Mouse (Mus musculus) left cerebral cortex, adult 2 months (tissue): ENCODE measurements at regions not wholly inside any gene's neighbourhood (a gene's known extent, or its start where the extent isn't known, plus 50 kb on each side); places are given as distances from the start of the nearest gene placed in this dataset.

ENCODE experiments used
- DNase-seq, 2 experiments: peaks; one replicate each; pipeline ENCODE4 v3.0.0; 2021 to 2022; ENCODE audit warnings: low spot score in 2 of 2, mixed read lengths in 1 of 2; ENCODE audit errors: extremely low spot score in 1 of 2
- H3K27ac ChIP-seq: fragments of 200-600 bp; 2 replicates; pipeline ENCODE4 v1.8.1; 2022
- H3K4me3 ChIP-seq: fragments of 200-600 bp; 2 replicates; pipeline ENCODE4 v1.8.1; 2022
- CTCF ChIP-seq: fragments of 200-600 bp; IDR thresholded peaks from 2 replicates; pipeline ENCODE4 v1.8.1; 2022; ENCODE audit warnings: antibody characterized with exemption, mild to moderate bottlenecking, moderate library complexity
- intact Hi-C: fragments of 180-260 bp; cut with DNase I; formaldehyde crosslinking; loops from one replicate; pipeline ENCODE4 v1.15.1; 2025

DNA sequence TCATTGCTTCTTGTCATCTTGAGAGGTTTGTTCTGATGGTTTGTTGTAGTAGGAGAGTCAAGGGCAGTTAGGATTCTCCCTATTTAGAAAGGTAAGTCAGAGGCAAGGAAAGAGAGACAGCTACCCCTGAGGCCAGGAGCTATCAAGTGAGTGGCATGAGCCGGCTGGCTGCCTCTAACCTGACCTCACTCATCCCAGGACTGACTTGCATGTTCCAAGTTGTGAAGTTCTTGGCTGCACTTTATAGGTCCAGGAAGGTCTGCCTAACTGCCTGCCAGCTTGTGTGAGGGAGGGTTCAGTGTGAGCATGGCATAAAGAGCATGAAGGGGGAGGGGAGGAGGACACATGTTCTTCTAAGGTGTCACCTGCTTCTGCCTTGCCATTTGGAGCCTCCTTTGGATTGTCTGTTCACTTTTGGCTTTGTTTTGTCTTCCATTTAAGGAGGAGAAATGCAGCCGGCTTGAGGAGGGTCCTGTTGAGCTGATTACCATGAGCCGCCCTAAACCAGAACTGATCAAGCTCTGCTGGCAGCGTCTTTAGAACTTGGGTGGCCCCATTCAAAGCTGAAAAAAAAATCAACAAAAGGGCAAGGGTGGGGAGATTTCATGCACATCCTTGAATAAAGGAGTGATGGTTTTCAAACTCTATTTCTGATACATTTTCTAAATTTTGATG, 160.8 kb downstream of the En1 start:
- intact Hi-C loops = no loop called here
- TF ChIP-seq CTCF = no peak
- no peak overlapping the region for H3K4me3 ChIP-seq
- DNase-seq = no peak
- no peak overlapping the region for H3K27ac ChIP-seq

DNA sequence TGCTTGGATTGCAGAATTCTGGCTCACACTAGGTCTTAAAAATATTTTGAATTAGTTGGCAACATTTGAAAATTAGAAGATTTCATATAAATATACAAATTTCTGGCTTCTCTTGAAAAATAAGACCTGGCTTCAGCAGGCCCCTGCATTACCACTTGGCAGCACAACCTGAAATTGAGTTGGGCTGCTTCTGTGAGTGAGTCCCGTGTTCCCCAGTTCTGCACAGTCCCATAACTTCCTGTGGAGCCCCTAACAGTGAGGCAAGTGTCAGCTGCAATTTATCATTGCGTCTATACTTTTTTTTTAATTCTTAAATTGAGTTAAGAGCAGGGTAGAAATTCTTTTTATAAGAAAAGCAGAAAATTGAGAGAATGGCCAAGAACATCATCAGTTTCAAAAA, 164.8 kb downstream of the En1 start:
- no peak overlapping the region for H3K27ac ChIP-seq
- H3K4me3 ChIP-seq = no peak overlapping the region
- intact Hi-C loops = no loop called here
- no peak for DNase-seq
- no peak for TF ChIP-seq CTCF

DNA sequence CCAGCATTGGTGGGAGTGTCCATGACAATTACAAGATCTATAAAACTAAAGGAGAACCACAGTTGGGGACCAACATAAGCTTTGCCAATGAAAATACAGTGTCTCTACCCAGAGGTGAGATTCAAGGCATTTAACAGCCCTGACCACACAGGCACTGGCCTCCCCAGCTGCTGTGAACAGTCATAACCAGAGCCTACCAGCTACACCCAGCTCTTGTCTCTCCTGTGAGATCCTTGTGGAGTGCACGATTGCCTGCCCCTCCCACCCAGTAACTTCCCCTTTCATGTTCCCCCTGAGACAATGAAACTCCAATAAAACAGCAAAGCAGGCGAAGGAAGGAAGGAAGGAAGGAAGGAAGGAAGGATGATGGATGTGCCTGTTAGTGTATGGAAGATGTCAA, 169.1 kb downstream of the En1 start:
- Histone ChIP-seq H3K27ac (no peak overlapping the region), H3K4me3 (no peak overlapping the region)
- TF ChIP-seq CTCF = no peak
- intact Hi-C loops = no loop called here
- no peak for DNase-seq

DNA sequence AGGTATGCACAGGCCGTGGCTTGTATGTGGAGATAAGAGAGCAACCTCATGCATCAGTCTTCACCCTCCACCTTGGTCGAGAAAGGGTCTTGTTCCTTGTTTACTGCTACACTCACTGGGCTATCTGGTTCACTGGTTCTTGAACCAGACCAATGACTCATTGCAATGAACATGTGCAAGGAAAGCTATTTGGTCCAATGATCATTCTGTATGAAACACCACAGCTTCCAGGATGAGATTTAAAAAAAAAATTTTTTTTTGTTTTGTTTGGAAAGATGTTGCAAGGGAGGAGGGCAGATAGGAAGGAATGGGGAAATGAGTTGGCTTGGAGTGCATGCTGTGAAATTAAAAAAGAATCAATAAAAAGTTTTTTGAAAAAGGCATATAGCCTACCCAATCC, 174.7 kb downstream of the En1 start:
- H3K4me3 ChIP-seq = no peak overlapping the region
- intact Hi-C loops = no loop called here
- TF ChIP-seq CTCF = no peak
- no peak overlapping the region for H3K27ac ChIP-seq
- no peak for DNase-seq

DNA sequence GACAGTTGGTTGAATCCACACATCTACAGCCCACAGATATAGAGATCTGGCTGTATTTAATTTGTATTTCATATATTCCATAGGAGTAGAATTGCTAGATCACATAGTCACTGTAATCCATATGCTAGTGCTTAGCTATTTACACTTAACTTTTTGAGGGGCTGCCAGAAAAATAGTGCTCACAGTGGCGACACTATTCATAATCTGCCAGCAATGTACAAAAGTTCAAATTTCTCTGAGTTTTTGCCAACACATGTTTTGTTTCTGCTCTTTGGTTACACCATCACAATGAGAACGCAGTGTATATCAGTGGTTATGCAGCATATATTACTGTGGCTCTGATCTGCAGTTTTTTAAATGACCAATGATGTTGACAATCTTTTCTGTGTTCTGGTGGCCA, 175.2 kb downstream of the En1 start:
- Histone ChIP-seq H3K27ac (no peak overlapping the region), H3K4me3 (no peak overlapping the region)
- intact Hi-C loops = no loop called here
- DNase-seq = no peak
- TF ChIP-seq CTCF = no peak

DNA sequence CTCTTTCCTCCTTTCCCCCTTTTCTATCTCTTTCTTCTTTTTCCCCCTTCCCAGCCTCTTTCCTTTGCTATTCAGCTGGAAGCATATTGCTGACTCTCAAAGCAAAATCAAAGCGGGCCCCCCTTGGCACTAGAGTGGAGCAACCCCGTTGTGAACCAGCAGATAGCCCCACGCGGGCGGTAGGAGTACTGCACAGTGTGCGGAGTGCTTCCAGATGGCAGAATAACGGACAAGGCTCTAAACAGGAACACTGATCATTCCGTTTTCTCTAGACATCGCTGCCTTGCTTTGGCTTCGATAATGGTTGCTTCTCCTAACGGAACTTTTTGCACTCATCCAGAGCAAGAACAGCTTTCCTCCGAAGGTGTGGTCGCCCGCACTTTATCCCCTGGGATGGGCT, 193.0 kb downstream of the En1 start:
- H3K4me3 ChIP-seq = no peak overlapping the region
- H3K27ac ChIP-seq = no peak overlapping the region
- peak; percentile 52 for TF ChIP-seq CTCF
- intact Hi-C loops = no loop called here
- DNase-seq = peak; percentile 18 to 20

DNA sequence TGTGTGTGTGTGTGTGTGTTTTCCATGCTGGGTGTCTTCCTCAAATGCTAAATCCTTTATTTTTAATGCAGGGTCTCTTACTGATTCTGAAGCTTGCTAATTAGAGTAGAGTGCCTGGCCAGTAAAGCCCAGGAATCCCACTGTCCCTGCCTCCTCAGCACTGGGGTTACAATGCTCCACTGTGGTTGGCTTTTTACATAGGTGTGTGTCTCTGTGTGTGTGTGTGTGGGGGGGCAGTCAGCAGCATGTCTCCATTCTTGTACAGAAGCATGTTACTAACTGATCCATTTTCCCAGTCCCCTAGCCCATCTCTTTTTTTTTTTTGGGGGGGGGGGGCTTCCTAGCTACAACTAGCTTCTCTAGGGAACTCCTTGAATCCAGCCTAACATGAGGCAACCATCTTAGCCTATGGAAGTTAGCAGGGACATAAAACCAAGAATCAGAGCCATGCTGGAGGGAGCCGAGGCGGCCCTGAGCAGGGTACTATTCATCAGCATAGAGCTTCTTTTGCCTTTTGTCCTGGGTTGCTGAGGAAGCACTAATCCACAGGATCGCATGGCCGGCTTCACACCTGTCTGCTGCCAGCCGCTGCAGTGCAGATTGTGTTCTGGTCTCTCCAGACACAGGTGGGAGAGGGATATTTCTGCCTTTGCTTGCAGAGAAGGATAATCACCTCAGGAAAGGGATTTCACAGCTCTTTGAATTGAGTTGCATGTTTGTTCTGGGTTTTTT, 199.2 kb downstream of the En1 start:
- no peak for TF ChIP-seq CTCF
- no peak overlapping the region for H3K27ac ChIP-seq
- DNase-seq = no peak
- no peak overlapping the region for H3K4me3 ChIP-seq
- intact Hi-C loops = no loop called here

DNA sequence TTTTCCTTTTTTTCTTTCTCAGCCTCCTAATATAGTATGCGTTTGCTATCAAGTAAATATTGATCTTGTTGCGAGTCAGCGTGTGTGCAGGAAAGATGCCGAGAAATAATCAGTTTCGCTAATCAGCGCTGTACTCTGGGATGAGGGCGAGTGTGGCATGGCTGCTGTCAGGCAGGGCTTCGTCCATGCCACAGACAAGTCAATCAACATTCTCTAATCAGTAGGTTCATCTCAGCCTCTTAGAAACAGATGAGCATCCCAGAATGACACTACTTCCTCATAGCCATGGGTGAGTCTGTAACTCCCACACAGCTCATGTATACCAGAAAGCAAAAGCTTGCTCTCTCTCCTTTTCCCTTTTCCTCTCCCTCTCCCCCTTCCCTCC, 199.8 kb downstream of the En1 start:
- Histone ChIP-seq H3K27ac (no peak overlapping the region), H3K4me3 (no peak overlapping the region)
- DNase-seq = no peak
- no peak for TF ChIP-seq CTCF
- intact Hi-C loops = no loop called here

DNA sequence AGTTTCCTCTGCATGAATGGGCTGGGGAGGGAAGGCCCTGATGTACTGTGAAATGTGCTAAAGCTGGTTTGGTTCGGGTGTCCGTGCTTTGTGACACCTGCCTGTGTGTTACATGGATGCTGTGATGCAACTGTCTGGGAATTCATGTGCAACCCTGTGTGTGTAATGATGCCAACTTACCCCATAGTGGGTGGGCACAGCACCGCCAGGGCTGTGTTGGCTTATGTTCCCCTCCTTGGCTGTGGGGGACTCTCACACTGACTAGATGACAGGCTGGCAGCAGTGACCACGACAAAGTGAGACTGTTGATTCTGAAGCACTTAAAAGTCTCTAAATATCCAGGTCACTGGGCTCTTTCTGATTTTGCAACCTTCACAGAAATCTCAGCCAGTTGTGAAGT, 212.2 kb downstream of the En1 start:
- TF ChIP-seq CTCF = no peak
- Histone ChIP-seq H3K27ac (no peak overlapping the region), H3K4me3 (no peak overlapping the region)
- no peak for DNase-seq
- intact Hi-C loops = no loop called here

DNA sequence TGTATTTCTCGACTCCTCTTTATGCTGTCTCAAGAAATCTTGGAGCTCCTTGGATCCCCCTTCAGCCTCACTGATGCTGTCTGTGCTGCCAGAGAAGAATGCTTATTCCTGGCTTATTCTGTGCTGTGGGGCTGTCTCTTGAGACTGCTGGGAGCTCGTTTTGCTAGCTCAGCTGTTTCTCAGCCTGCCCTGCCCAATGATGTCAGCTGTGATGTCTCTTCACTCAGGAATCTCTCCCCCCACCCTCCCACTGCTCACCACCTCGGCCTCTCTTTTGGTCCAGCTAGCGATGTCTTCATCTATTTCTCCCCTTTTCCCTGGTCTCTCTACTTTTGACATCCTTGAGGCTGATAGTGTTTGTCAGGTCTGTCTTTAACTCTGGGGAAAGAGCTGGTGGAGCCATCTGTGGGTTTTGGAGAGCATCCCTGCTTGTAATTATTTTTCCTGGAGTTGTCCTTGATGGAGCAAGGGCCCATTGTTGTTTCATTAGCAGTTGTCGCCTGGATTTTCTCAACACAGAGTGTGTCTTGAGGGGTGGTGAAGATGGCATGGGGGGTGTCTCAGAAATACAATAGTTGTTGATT, 214.1 kb downstream of the En1 start:
- no peak overlapping the region for H3K27ac ChIP-seq
- no peak for TF ChIP-seq CTCF

DNA sequence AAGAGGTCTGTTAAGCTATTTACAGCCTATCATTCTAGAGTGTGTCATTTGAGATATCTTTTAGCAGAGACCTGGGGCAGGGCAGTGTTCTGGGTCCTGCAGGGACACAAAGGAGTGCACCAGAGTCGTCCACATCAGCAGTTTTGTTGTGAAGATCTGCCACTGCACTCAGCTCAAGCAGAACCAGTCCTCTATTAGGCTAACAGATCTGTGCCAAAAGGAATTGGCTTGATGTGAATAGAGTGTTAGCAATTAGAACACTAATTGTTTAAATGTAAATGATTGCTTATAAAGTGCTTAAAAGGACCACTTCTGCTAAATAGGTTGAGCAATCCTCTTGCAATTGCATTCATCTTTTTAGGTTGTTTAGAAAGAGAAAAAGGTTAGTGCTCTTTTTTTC, 215.3 kb downstream of the En1 start:
- intact Hi-C loops = no loop called here
- no peak for TF ChIP-seq CTCF
- Histone ChIP-seq H3K27ac (no peak overlapping the region), H3K4me3 (no peak overlapping the region)
- no peak for DNase-seq

More for the DNA sequence above, 214.1 kb downstream of the En1 start:
- H3K4me3 ChIP-seq = no peak overlapping the region
- intact Hi-C loops = no loop called here
- DNase-seq = no peak

DNA sequence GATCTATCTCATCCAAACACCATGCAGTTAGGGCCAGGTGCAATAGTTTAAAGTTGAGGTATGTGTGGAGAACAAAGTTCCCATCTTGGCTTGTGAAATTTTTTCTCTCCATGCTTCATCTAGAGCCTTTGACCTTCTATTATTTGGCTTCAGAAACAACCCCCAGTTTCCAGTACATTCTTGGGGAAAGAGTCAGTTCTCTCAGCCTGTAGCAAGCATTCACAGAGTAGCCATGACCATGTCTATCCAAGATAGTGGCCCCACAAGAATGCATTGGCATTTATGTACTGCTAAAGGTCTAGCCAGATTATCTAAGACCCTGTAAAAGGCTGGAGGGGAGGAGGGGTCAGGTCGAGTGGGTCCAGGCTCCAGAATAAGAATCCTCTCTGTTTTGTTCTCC, 229.8 kb downstream of the En1 start:
- DNase-seq = no peak
- Histone ChIP-seq H3K4me3 (no peak overlapping the region), H3K27ac (no peak overlapping the region)
- TF ChIP-seq CTCF = no peak
- intact Hi-C loops = no loop called here

DNA sequence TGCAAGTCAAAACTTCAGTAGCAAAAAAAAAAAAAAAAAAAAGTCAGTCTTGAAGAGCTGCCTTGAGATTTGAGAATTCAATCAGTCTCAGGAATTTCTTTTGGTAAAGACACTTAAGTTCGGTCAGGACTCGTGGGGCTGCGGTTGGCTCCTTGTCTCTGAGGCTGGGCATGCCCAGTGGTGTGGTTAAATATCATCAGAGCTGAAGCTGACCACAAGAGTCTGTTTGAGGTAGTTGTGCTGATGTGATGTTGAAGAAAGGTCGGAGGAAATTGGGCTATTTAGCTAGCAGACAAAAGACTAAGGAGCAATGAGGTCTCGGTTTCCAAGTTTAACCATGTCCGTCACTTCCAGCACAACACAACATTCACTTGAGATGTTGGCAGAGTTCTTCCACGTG, 240.4 kb downstream of the En1 start:
- DNase-seq = no peak
- H3K27ac ChIP-seq = no peak overlapping the region
- intact Hi-C loops = no loop called here
- no peak overlapping the region for H3K4me3 ChIP-seq
- TF ChIP-seq CTCF = no peak
